In genomic region chr6:37097356-37098155, GRCm38 (mm10) we compare ENCODE assay signal across 8 mouse cellular contexts.
DNase-seq lines count a peak whose midpoint lies in the region; ATAC-seq lines count a peak whose summit lies in the region.

No protein-coding gene starts in this region.

- 43% methylated on average over 18 of the region's 18 CpGs for WGBS in embryonic facial prominence, embryonic 14.5 days
- 43% methylated on average over 18 of the region's 18 CpGs for WGBS in heart, embryonic 11.5 days (ENCODE audit: insufficient replicate concordance)
- WGBS in kidney, embryonic 15.5 days: 49% methylated on average over 18 of the region's 18 CpGs
- 42% methylated on average over 18 of the region's 18 CpGs for WGBS in limb, embryonic 15.5 days
- WGBS in stomach, embryonic 16.5 days: 40% methylated on average over 18 of the region's 18 CpGs

- no peaks in the 10 kb centered on the region for H3K36me3 ChIP-seq in embryonic facial prominence, embryonic 14.5 days (ENCODE audit: control insufficient read depth, insufficient read depth, low read length)
- H3K36me3 ChIP-seq in heart, embryonic 11.5 days (ENCODE audit: control insufficient read depth, insufficient read depth, low read length): no peaks in the 10 kb centered on the region
- H3K36me3 ChIP-seq in kidney, embryonic 15.5 days: no peaks in the 10 kb centered on the region
- no peaks in the 10 kb centered on the region for H3K36me3 ChIP-seq in limb, embryonic 15.5 days
- no peaks in the 10 kb centered on the region for H3K36me3 ChIP-seq in stomach, embryonic 16.5 days (ENCODE audit: control insufficient read depth, insufficient read depth, low read length)

- H3K4me2 ChIP-seq in embryonic facial prominence, embryonic 14.5 days (ENCODE audit: low read depth, low read length): peak overlapping the region; percentile 36
- peak overlapping the region; percentile 58 for H3K4me2 ChIP-seq in heart, embryonic 11.5 days
- peak overlapping the region; percentile 41; the same call in 1 of the 2 replicates for H3K4me2 ChIP-seq in kidney, embryonic 15.5 days
- peak overlapping the region; percentile 42 for H3K4me2 ChIP-seq in limb, embryonic 15.5 days
- H3K4me2 ChIP-seq in stomach, embryonic 16.5 days (ENCODE audit: low read depth, low read length): peak overlapping the region; percentile 46; the same call in 1 of the 2 replicates

- H3K27ac ChIP-seq in embryonic facial prominence, embryonic 14.5 days (replicated peaks; ENCODE audit: low read depth, low read length): peak overlapping the region; percentile 22
- peak overlapping the region; percentile 61; the same call in 1 of the 2 replicates for H3K27ac ChIP-seq in heart, embryonic 11.5 days (ENCODE audit: low read depth, low read length)
- H3K27ac ChIP-seq in kidney, embryonic 15.5 days: no peak overlapping the region
- peak overlapping the region; percentile 28 for H3K27ac ChIP-seq in limb, embryonic 15.5 days
- H3K27ac ChIP-seq in stomach, embryonic 16.5 days (ENCODE audit: low read length): no peak overlapping the region

- 0 out of 2 replicates have a peak, but pooled peaks cover 4% of the 10 kb centered on the region for H3K4me1 ChIP-seq in embryonic facial prominence, embryonic 14.5 days (ENCODE audit: control insufficient read depth, insufficient read depth, low read length)
- no peaks in the 10 kb centered on the region for H3K4me1 ChIP-seq in heart, embryonic 11.5 days (ENCODE audit: control insufficient read depth, insufficient read depth, low read length)
- H3K4me1 ChIP-seq in kidney, embryonic 15.5 days: peaks cover 17% of the 10 kb centered on the region; the same call in 1 of the 2 replicates
- peaks cover 12% of the 10 kb centered on the region for H3K4me1 ChIP-seq in limb, embryonic 15.5 days
- no peaks in the 10 kb centered on the region for H3K4me1 ChIP-seq in stomach, embryonic 16.5 days (ENCODE audit: control insufficient read depth, insufficient read depth, low read length)

- no peaks in the 10 kb centered on the region for H3K27me3 ChIP-seq in embryonic facial prominence, embryonic 14.5 days (replicated peaks; ENCODE audit: control insufficient read depth, insufficient read depth, low read length)
- H3K27me3 ChIP-seq in heart, embryonic 11.5 days (ENCODE audit: control insufficient read depth, insufficient read depth, low read length): no peaks in the 10 kb centered on the region
- H3K27me3 ChIP-seq in kidney, embryonic 15.5 days: no peaks in the 10 kb centered on the region
- no peaks in the 10 kb centered on the region for H3K27me3 ChIP-seq in limb, embryonic 15.5 days
- no peaks in the 10 kb centered on the region for H3K27me3 ChIP-seq in stomach, embryonic 16.5 days (ENCODE audit: control insufficient read depth, insufficient read depth, low read length)

- peak; percentile 98 for DNase-seq in 3T3-L1 (ENCODE audit: low read depth, low spot score)
- DNase-seq in adrenal gland, postnatal 4 days (ENCODE audit: low spot score in 2 of 2): peak; percentile 59 to 74
- peak; percentile 97 for DNase-seq in embryonic facial prominence, embryonic 14.5 days (ENCODE audit: low spot score)
- DNase-seq in neural tube, embryonic 10.5 days (ENCODE audit: extremely low spot score, low spot score): peak; percentile 86

- no peak overlapping the region for H3K4me3 ChIP-seq in embryonic facial prominence, embryonic 14.5 days (ENCODE audit: low read depth, low read length)
- H3K4me3 ChIP-seq in heart, embryonic 11.5 days (ENCODE audit: low read depth, low read length): no peak overlapping the region
- no peak overlapping the region for H3K4me3 ChIP-seq in kidney, embryonic 15.5 days (replicated peaks)
- no peak overlapping the region for H3K4me3 ChIP-seq in limb, embryonic 15.5 days
- H3K4me3 ChIP-seq in stomach, embryonic 16.5 days (replicated peaks; ENCODE audit: low read length): no peak overlapping the region

- peak; percentile 88 for ATAC-seq in embryonic facial prominence, embryonic 14.5 days (ENCODE audit: low read depth)
- ATAC-seq in heart, embryonic 11.5 days (replicated peaks; ENCODE audit: insufficient number of reproducible peaks, low FRiP score, low TSS enrichment): no peak
- no peak for ATAC-seq in kidney, embryonic 15.5 days (replicated peaks; ENCODE audit: low FRiP score)
- peak; percentile 70; the same call in 1 of the 2 replicates for ATAC-seq in limb, embryonic 15.5 days (ENCODE audit: insufficient number of reproducible peaks, low FRiP score, low TSS enrichment, low read depth)
- ATAC-seq in stomach, embryonic 16.5 days (ENCODE audit: insufficient read depth, low FRiP score): peak; percentile 80

- no peaks in the 10 kb centered on the region for H3K9me3 ChIP-seq in embryonic facial prominence, embryonic 14.5 days (ENCODE audit: control insufficient read depth, low read length)
- H3K9me3 ChIP-seq in heart, embryonic 11.5 days (replicated peaks; ENCODE audit: control insufficient read depth, low read length): no peaks in the 10 kb centered on the region
- no peaks in the 10 kb centered on the region for H3K9me3 ChIP-seq in kidney, embryonic 15.5 days (replicated peaks)
- H3K9me3 ChIP-seq in limb, embryonic 15.5 days: no peaks in the 10 kb centered on the region
- H3K9me3 ChIP-seq in stomach, embryonic 16.5 days (replicated peaks; ENCODE audit: control insufficient read depth, low read length): no peaks in the 10 kb centered on the region

- no peak overlapping the region for H3K9ac ChIP-seq in embryonic facial prominence, embryonic 14.5 days (ENCODE audit: low read depth, low read length)
- H3K9ac ChIP-seq in heart, embryonic 11.5 days (ENCODE audit: low read depth, low read length): no peak overlapping the region
- no peak overlapping the region for H3K9ac ChIP-seq in kidney, embryonic 15.5 days
- no peak overlapping the region for H3K9ac ChIP-seq in limb, embryonic 15.5 days
- no peak overlapping the region for H3K9ac ChIP-seq in stomach, embryonic 16.5 days (ENCODE audit: low read length)

Comparison
In these comparisons a context has a peak if more than half of its experiments do, and no peak if none do; other contexts are left out.
1. ATAC-seq: peak in embryonic facial prominence, embryonic 14.5 days (single experiment), limb, embryonic 15.5 days (single experiment) and stomach, embryonic 16.5 days (single experiment); none in heart, embryonic 11.5 days (single experiment) and kidney, embryonic 15.5 days (single experiment).
2. H3K27ac ChIP-seq: peak in embryonic facial prominence, embryonic 14.5 days (single experiment), heart, embryonic 11.5 days (single experiment) and limb, embryonic 15.5 days (single experiment); none in kidney, embryonic 15.5 days (single experiment) and stomach, embryonic 16.5 days (single experiment).
3. Peak in every context shown above with its lines, with median percentiles within 50 percentile points of each other: DNase-seq and H3K4me2 ChIP-seq.